Mouse (Mus musculus): ENCODE measurements at regions not wholly inside any gene's neighbourhood (a gene's known extent, or its start where the extent isn't known, plus 50 kb on each side); places are given as distances from the start of the nearest gene placed in this dataset.

DNA sequence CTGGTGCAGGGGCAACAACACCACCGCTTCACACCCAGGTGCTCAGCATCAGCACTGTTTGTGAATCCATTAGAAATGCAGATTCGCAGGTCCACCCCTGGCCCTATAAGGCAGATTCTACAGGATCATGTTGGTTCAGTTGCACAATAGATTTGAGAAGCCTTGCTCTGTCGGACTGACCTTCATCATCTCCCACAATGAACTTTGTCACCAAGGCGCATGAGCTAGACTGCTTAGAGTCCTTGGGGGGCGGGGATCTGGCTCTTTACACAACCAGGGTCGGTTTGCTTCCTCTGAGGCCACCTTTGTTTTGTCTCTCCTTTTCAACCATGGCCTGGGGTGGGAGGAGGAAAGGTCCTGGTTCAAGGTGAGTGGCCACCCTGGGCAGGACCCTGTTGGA is 209.7 kb downstream of the Igsf11 start:
- no peak for TF ChIP-seq CTCF (IDR thresholded peaks at IDR 0.05)
- no peak overlapping the region for H3K4me3 ChIP-seq
- no peak for DNase-seq
- intact Hi-C loops (cut with DNase I), result no loop called here
- no peak overlapping the region for H3K27ac ChIP-seq

DNA sequence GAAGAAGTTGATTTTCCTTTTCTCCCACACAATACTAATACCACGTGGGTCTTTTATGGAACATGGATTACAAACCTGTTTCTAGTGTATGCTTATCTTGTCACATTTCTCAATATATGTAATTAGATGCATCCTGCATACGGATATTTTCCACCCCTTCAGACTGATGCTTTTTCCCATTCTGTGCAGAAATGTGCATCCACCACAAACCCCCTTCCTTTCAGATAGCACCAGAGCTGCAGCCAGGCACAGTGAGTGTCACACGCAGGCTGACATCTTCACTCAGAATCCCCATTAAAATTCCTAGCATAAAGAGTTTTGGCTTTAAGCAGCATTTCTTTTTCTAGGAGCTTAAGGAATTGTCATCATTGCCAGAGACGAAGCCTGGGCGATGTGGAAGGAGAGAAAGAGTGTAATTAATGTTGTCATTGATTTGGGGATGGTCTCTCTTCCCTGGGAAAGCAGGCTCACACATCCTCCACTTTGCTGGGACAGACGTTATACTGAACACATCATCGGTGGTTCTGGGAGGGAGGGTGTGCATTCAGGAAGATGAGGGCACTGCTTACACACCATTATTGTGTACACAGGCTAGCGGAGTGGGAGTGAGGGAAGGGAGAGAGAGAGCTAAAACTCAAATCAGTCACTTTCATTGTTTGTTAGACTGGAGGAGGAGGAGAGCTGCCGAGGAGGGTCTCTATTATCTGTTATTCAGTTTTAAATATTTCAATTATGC is 211.1 kb downstream of the Igsf11 start:
- intact Hi-C loops (cut with DNase I), result no loop called here
- Histone ChIP-seq H3K27ac (no peak overlapping the region), H3K4me3 (no peak overlapping the region)
- TF ChIP-seq CTCF (IDR thresholded peaks at IDR 0.05), result no peak
- DNase-seq, result no peak

DNA sequence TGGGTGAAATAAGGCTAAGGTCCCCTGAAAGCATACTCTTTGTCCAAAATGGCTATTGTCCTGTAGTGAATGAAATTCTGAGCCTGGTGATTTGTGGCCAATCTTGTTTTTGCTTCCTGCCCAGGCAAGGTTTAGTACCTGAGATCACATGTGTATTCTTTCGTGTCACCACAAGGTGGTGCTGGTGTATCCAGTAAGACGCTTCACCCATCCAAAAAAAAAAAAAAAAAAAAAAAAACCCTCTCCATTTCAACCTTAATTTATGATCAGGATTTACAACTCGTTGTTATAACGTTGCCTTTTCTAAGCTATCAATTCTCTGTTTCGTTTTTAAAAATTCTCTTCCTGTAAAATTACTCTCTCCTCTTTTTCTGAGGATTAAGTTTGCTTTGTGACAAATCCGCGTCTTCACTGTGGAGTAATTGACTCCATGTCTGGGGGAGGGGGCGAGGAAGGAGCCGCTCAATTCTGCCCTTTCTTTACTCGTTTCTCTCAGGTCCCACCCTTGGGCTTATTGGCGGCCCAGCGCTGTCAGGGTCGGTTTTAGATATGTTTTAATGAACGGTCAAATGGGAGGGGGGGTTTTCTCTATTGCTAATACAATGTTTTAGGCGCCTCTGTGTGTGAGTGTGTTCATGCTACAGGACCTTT is 217.0 kb downstream of the Igsf11 start:
- Histone ChIP-seq H3K27ac (no peak overlapping the region), H3K4me3 (peak overlapping the region; percentile 56)
- DNase-seq, result no peak
- intact Hi-C loops (cut with DNase I), result no loop called here
- peak; percentile 67 for TF ChIP-seq CTCF (IDR thresholded peaks at IDR 0.05)

DNA sequence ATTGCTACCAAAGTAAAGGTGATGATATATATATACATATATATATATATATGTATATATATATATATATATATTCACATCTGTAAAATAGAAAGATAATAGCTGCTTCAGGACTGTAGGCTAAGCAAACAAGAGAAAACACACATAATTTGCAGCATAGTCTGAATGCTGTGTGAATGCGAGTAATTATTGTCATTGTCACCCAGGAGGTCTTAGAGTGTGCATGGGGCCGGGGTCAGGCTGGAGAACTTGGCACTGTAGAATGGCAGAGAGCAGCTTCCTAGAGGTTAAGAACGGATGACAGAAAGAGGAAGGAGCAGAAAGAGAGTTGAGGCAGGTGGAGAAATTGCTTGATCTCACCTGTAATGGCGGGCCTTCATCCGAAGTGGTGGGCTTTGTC is 217.6 kb downstream of the Igsf11 start:
- H3K4me3 ChIP-seq, result no peak overlapping the region
- no peak for TF ChIP-seq CTCF (IDR thresholded peaks at IDR 0.05)
- H3K27ac ChIP-seq, result no peak overlapping the region
- DNase-seq, result no peak
- intact Hi-C loops (cut with DNase I), result no loop called here

DNA sequence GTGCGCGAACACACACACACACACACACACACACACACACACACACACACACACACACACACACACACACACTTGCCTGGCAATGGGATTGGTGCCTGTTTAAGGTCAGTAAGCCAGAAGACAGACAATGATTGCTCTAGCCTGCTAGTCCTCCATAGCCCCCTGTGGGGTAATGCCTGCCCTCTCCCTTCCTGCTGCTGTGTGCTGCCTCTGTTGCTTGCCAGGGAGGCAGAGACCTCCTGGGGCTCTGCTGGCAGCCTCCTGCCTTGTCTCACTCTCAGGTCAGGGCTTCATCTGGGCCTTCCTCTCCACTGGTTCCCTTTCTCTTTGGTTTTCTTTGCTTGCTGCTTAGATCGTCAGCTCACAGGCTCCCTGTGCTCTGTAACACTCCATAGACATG is 225.6 kb downstream of the Igsf11 start:
- H3K27ac ChIP-seq, result no peak overlapping the region
- no peak for TF ChIP-seq CTCF (IDR thresholded peaks at IDR 0.05)
- DNase-seq, result no peak
- intact Hi-C loops (cut with DNase I), result no loop called here
- no peak overlapping the region for H3K4me3 ChIP-seq

DNA sequence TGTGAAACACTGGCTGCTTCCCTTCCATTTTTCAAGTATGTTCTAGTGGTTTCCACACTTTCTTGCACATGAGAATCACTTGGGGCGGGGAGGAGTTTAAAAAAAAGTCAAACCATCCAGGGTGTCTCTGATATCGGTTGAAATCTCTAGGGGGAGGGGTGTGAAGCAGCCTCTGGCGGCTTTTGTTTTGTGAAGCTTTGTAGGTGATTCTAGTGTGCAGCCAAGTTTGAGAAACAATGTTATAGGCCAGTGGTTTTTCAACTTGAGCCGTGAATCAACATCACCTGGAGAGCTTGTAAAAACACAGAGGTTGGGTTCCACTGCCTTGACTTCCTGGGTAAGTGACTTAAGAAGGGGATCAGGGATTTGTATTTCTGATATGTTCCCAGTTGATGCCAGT is 227.3 kb downstream of the Igsf11 start:
- DNase-seq, result no peak
- no peak overlapping the region for H3K27ac ChIP-seq
- intact Hi-C loops (cut with DNase I), result no loop called here
- no peak overlapping the region for H3K4me3 ChIP-seq
- TF ChIP-seq CTCF (IDR thresholded peaks at IDR 0.05), result no peak

DNA sequence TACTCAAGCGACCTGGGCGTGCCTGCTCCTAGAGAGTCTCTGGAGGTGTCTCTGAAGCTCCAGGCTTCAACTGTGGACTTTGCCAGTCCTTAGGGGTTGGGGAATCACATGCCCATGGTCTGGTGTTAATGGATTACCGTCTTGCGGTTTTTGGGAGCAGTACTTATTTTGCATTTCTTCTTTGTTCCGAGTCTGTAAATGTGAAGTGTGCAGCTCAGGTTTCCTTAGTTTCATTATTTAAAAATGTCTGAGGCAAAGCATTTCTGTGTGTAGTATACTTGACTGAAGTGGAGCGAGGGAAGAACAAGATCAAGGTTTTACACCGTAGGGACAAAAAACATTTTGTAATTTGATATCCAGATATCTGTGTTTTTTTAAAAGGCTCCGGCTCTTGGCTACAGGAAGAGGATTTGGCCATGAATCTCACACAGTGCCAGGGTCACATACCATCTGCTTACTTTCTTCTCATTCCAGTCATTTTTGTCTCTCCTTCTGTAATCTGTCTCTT is 231.0 kb downstream of the Igsf11 start:
- no peak for TF ChIP-seq CTCF (IDR thresholded peaks at IDR 0.05)
- intact Hi-C loops (cut with DNase I), result no loop called here
- no peak for DNase-seq
- Histone ChIP-seq H3K4me3 (no peak overlapping the region), H3K27ac (no peak overlapping the region)

DNA sequence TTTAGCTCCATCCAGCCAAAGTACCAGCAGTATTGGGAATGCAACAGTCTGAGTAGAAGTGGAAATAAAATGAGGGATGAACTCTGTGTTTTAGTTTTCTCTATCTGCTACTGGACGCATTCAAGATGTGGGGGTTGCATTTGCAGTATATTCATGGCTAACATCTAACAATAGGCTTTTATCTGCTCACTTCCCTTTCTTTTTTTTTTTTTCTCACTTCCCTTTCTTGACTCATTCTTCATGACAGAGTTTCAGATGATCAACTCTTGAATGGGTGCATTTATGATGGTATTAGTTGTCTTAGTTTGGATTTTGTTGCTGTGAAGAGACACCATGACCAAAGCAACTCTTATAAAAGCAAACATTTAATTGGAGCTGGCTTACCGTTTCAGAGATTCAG is 240.0 kb downstream of the Igsf11 start:
- Histone ChIP-seq H3K4me3 (no peak overlapping the region), H3K27ac (no peak overlapping the region)
- intact Hi-C loops (cut with DNase I), result no loop called here
- TF ChIP-seq CTCF (IDR thresholded peaks at IDR 0.05), result no peak
- no peak for DNase-seq

DNA sequence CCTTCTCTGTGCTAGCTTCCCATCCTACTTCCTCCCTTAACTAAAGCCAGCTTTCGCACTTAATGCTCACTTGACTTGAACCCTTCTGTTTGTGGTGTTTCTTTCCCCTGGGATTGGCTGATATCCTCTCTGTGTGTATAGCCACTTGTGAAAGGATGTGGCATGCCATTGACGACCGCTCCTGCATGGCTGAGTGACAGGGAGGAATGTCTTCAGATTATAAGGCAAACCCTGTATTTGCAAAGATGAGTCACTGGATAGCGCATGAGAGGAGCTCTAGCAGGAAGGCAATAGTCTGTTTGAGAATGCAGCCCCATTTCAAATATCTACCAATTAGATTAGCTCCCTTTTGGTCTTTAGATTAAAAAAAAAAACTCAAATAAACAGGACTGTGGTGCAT is 243.3 kb downstream of the Igsf11 start:
- DNase-seq, result no peak
- intact Hi-C loops (cut with DNase I), result no loop called here
- Histone ChIP-seq H3K4me3 (no peak overlapping the region), H3K27ac (no peak overlapping the region)
- no peak for TF ChIP-seq CTCF (IDR thresholded peaks at IDR 0.05)

DNA sequence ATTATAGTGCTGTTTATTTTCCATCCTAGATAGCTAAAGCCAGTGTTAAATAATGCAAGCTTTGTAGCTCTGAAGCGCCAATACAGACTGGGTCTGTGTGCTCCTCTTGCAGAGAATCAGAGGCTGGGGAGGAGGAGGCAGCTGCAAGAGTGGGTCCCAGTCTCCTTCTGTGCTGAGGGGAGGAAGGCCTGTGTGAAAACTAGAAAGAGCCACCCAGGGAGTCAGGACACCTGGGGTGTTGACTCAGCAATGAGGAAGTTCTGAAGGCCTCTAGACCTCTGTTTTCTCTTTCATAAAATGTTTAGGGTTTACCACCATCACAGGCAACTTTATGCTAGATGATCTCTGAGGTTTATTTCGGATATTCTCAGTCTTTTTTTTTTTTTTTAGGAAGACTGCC is 254.7 kb downstream of the Igsf11 start:
- DNase-seq, result no peak
- no peak overlapping the region for H3K4me3 ChIP-seq
- intact Hi-C loops (cut with DNase I), result no loop called here
- no peak for TF ChIP-seq CTCF (IDR thresholded peaks at IDR 0.05)
- no peak overlapping the region for H3K27ac ChIP-seq

DNA sequence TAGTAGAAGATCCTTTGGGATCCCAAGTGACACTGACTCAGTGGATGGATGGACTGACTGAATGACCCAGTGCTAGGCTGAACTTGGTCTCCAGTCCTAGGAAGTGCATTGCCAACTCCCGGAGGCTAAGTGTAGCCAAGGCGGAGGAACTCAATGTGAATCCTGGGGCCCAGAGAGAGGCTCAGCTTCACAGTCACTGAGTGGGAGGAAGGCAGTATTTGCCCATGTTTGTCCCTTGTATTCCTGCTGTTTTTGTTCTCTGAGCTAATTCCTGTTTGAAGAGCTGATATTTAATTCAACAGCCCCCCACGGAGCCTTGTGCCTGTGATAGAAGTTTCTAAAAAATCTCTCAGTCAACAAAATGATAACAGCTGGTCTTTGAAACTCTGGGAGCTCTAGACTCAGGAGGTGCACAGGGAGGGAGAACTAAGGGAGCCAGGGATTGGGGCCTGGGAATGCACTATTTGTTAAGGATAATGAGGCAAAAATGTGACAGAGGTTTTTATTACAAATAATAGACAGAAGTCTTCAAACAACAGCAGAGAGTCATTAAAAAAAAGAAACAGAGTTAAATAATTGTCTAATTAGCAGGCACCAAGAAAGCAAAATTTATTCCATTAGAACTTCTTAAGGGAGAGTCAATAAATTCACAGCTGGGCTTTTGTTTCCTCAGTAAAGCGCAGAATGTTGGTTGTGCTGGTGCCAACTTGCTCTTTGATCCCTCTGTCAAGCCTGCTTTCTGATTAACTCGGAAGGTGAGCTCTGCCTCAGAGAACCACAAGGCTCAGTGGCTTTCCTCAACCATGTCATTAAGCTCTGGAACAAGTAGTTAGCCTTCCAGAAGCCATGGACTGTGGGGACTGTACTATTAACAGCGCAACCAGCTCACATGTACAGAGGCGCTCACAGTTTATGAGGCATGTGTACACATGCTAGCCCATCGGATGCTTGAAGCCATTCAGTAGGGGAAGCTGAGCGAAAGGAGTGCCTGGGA is 259.2 kb downstream of the Igsf11 start:
- TF ChIP-seq CTCF (IDR thresholded peaks at IDR 0.05), result no peak
- no peak for DNase-seq
- Histone ChIP-seq H3K4me3 (no peak overlapping the region), H3K27ac (no peak overlapping the region)
- intact Hi-C loops (cut with DNase I), result no loop called here

DNA sequence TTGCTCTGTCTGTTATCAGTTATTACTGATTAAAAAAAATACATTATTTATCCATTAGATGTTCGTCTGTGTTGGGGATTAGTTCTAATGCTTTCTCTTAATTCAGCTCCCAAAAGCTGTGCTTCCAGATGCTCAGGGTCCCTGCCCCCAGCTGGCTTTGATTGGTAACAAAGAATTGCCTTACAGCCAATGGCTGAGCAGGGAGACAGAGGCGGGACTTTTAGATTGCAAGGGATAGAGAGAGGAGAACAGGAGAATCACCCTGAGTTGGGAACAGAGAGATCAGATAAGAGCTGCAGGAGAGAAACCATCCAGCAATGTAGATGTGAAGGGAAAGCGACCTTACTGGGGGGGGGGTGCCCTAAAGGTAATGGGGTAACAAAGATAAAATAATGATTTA is 266.4 kb downstream of the Igsf11 start:
- Histone ChIP-seq H3K4me3 (no peak overlapping the region), H3K27ac (no peak overlapping the region)
- no peak for TF ChIP-seq CTCF (IDR thresholded peaks at IDR 0.05)
- intact Hi-C loops (cut with DNase I), result no loop called here
- DNase-seq, result no peak

DNA sequence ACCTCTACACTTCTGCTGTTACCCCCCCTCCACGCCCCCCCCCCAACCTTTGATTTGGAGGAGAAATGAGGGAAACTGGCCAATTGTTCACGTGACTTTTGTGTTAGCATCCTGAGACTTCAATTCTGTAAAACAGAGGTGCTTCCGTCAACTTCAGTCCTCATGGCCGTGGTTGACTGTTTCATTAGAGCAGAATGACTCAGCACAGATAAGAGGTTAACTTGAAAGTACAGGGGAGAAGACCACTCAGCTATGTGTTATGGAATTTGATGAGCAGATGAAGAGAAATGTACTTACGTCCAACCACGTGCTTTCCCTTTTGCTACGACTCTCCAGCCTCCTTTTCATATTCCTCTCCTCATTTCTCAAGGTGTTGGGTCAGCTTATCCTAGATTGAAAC is 267.3 kb downstream of the Igsf11 start:
- intact Hi-C loops (cut with DNase I), result no loop called here
- DNase-seq, result no peak
- Histone ChIP-seq H3K4me3 (no peak overlapping the region), H3K27ac (no peak overlapping the region)
- no peak for TF ChIP-seq CTCF (IDR thresholded peaks at IDR 0.05)

Measured in gastrocnemius, adult 2 months (tissue).